Mouse (Mus musculus) thymus, postnatal 0 days (tissue): ENCODE measurements at regions not wholly inside any gene's neighbourhood (a gene's known extent, or its start where the extent isn't known, plus 50 kb on each side); places are given as distances from the start of the nearest gene placed in this dataset.

Source experiments
- DNase-seq: peaks from one replicate; pipeline ENCODE4 v3.0.0-alpha.2; 2015; ENCODE audit warnings: low spot score

GRCm38 (mm10) chr17:45341573-45341972 is 92.0 kb downstream of the Cdc5l start:
- no peak for DNase-seq

GRCm38 (mm10) chr17:45340851-45341250 is 92.7 kb downstream of the Cdc5l start:
- DNase-seq = no peak

GRCm38 (mm10) chr17:45339226-45339625 is 94.3 kb downstream of the Cdc5l start:
- no peak for DNase-seq

- DNase-seq = no peak
Observed at GRCm38 (mm10) chr17:45338086-45338485, 95.5 kb downstream of the Cdc5l start.

GRCm38 (mm10) chr17:45335586-45336151 is 97.9 kb downstream of the Cdc5l start:
- DNase-seq = no peak

GRCm38 (mm10) chr17:45334732-45335381 is 98.7 kb downstream of the Cdc5l start:
- no peak for DNase-seq

- no peak for DNase-seq
Observed at GRCm38 (mm10) chr17:45332321-45332720, 101.2 kb downstream of the Cdc5l start.

GRCm38 (mm10) chr17:45329241-45329640 is 104.3 kb downstream of the Cdc5l start:
- DNase-seq = no peak

GRCm38 (mm10) chr17:45326726-45327125 is 106.8 kb downstream of the Cdc5l start:
- no peak for DNase-seq

- DNase-seq = no peak
Observed at GRCm38 (mm10) chr17:45326173-45326572, 107.4 kb downstream of the Cdc5l start.

GRCm38 (mm10) chr17:45322842-45323241 is 110.7 kb downstream of the Cdc5l start:
- no peak for DNase-seq

- DNase-seq = peak; percentile 18
Observed at GRCm38 (mm10) chr17:45320074-45320473, 113.5 kb downstream of the Cdc5l start.

GRCm38 (mm10) chr17:45318211-45319076 is 115.1 kb downstream of the Cdc5l start:
- no peak for DNase-seq

- DNase-seq = no peak
Observed at GRCm38 (mm10) chr17:45312510-45313266, 120.8 kb downstream of the Cdc5l start.

GRCm38 (mm10) chr17:45306506-45306905 is 127.0 kb downstream of the Cdc5l start:
- DNase-seq = no peak

- no peak for DNase-seq
Observed at GRCm38 (mm10) chr17:45303183-45303582, 130.4 kb downstream of the Cdc5l start.

GRCm38 (mm10) chr17:45298355-45298754 is 135.2 kb downstream of the Cdc5l start:
- DNase-seq = peak; percentile 82

- peak; percentile 21 for DNase-seq
Observed at GRCm38 (mm10) chr17:45297860-45298259, 135.7 kb downstream of the Cdc5l start.

GRCm38 (mm10) chr17:45296363-45296762 is 137.2 kb downstream of the Cdc5l start:
- DNase-seq = no peak

- DNase-seq = peak; percentile 52
Observed at GRCm38 (mm10) chr17:45294886-45295285, 138.7 kb downstream of the Cdc5l start.

- peak; percentile 40 for DNase-seq
Observed at GRCm38 (mm10) chr17:45294256-45294865, 139.2 kb downstream of the Cdc5l start.
